Mouse (Mus musculus): ENCODE data around the gene Bnip3.

Gene Bnip3

GRCm38 (mm10) chr7:138845111-138845510 is 64.2 kb downstream of the Bnip3 start:
- no peak for DNase-seq (ENCODE audit: low spot score in 2 of 2)

- no peak for DNase-seq (ENCODE audit: low spot score in 2 of 2)
Observed at GRCm38 (mm10) chr7:138843421-138843820, 65.9 kb downstream of the Bnip3 start.

- DNase-seq (ENCODE audit: low spot score in 2 of 2), result no peak
Observed at GRCm38 (mm10) chr7:138841436-138842151, 67.7 kb downstream of the Bnip3 start.

Measured in right cerebral cortex, postnatal 10 days (tissue).